Mouse (Mus musculus): ENCODE results near the gene Polr2b. TPM values are rescaled to one million over a fixed set of nuclear protein-coding genes. Genes with fewer than 3 reads are reported as not detected.
A peak's percentile ranks its signal among the peaks of the same experiment; 100 is the strongest.

Polr2b gene
- total RNA-seq, 4 experiments from 2014 or later: 25.5 to 29.7 (median 25.7) TPM

GRCm38 (mm10) chr5:77362120-77362519 lies 52.2 kb downstream of the Polr2b start:
- no peak for DNase-seq (ENCODE audit: low spot score in 2 of 2)

- no peak for DNase-seq (ENCODE audit: low spot score in 2 of 2)
These were observed 53.7 kb downstream of the Polr2b start for GRCm38 (mm10) chr5:77363650-77364049.

- DNase-seq (ENCODE audit: low spot score in 2 of 2): no peak
These were observed 54.6 kb downstream of the Polr2b start for GRCm38 (mm10) chr5:77364443-77365038.

- DNase-seq (ENCODE audit: low spot score in 2 of 2): no peak
These were observed 56.4 kb downstream of the Polr2b start for GRCm38 (mm10) chr5:77366313-77366712.

- no peak for DNase-seq (ENCODE audit: low spot score in 2 of 2)
These were observed 57.2 kb downstream of the Polr2b start for GRCm38 (mm10) chr5:77367145-77367544.

- no peak for DNase-seq (ENCODE audit: low spot score in 2 of 2)
These were observed 57.7 kb downstream of the Polr2b start for GRCm38 (mm10) chr5:77367682-77368081.

GRCm38 (mm10) chr5:77368194-77368593 lies 58.2 kb downstream of the Polr2b start:
- DNase-seq (ENCODE audit: low spot score in 2 of 2): no peak

- DNase-seq (ENCODE audit: low spot score in 2 of 2): no peak
These were observed 59.4 kb downstream of the Polr2b start for GRCm38 (mm10) chr5:77369394-77369793.

- no peak for DNase-seq (ENCODE audit: low spot score in 2 of 2)
These were observed 60.5 kb downstream of the Polr2b start for GRCm38 (mm10) chr5:77370378-77370892.

- peak in 1 of 2 experiments; percentile 25 for DNase-seq (ENCODE audit: low spot score in 2 of 2)
These were observed 62.3 kb downstream of the Polr2b start for GRCm38 (mm10) chr5:77372242-77372641.

- DNase-seq (ENCODE audit: low spot score in 2 of 2): no peak
These were observed 62.8 kb downstream of the Polr2b start for GRCm38 (mm10) chr5:77372778-77373177.

GRCm38 (mm10) chr5:77374945-77375344 lies 65.0 kb downstream of the Polr2b start:
- DNase-seq (ENCODE audit: low spot score in 2 of 2): no peak

GRCm38 (mm10) chr5:77375546-77375945 lies 65.6 kb downstream of the Polr2b start:
- DNase-seq (ENCODE audit: low spot score in 2 of 2): no peak

- DNase-seq (ENCODE audit: low spot score in 2 of 2): no peak
These were observed 68.1 kb downstream of the Polr2b start for GRCm38 (mm10) chr5:77378027-77378426.

- DNase-seq (ENCODE audit: low spot score in 2 of 2): no peak
These were observed 69.6 kb downstream of the Polr2b start for GRCm38 (mm10) chr5:77379434-77380135.

GRCm38 (mm10) chr5:77380321-77380901 lies 70.5 kb downstream of the Polr2b start:
- DNase-seq (ENCODE audit: low spot score in 2 of 2): no peak

GRCm38 (mm10) chr5:77381283-77381682 lies 71.3 kb downstream of the Polr2b start:
- DNase-seq (ENCODE audit: low spot score in 2 of 2): no peak

- DNase-seq (ENCODE audit: low spot score in 2 of 2): no peak
These were observed 71.7 kb downstream of the Polr2b start for GRCm38 (mm10) chr5:77381686-77382085.

GRCm38 (mm10) chr5:77383799-77384554 lies 74.0 kb downstream of the Polr2b start:
- no peak for DNase-seq (ENCODE audit: low spot score in 2 of 2)

GRCm38 (mm10) chr5:77384724-77385123 lies 74.8 kb downstream of the Polr2b start:
- DNase-seq (ENCODE audit: low spot score in 2 of 2): no peak

GRCm38 (mm10) chr5:77385221-77385620 lies 75.3 kb downstream of the Polr2b start:
- no peak for DNase-seq (ENCODE audit: low spot score in 2 of 2)
